In the genomic region with DNA sequence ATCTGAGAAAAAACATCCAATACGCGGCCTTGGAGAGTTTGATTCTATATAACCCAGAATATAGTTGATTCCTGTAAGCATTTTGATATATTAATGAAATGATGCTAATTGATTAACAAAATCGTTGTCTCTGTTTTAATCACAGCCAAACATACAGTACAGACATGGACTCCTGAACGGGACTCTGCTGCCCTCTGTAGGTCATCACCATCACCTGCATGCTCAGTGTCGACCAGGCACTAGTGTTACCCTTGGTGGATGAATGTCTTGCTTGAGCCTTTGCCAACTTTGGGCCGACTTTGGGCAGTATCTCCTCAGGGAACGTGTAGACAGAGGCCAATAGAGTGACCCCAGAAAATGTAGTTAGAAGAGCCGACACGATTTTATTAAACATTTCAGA, we compare ENCODE assay signal across 9 mouse cellular contexts. TPM values are rescaled to one million over a fixed set of nuclear protein-coding genes. Genes with fewer than 3 reads are reported as not detected.
DNase-seq lines count a peak whose midpoint lies in the region; ATAC-seq and TF ChIP-seq lines count a peak whose summit lies in the region.
"Had no signal": no experiment of that assay in that cellular context is flagged by ENCODE, and none has a peak within 500 bp of the region (broad histone marks: within the 10 kb centered on the region; RNA-seq: fewer than 3 reads in every experiment).

No protein-coding gene starts in this region.

- ATAC-seq in forebrain, postnatal 0 days, result no peak

- no peak overlapping the region for H3K4me2 ChIP-seq in forebrain, postnatal 0 days (ENCODE audit: low read depth)

- H3K36me3 ChIP-seq in forebrain, postnatal 0 days (ENCODE audit: insufficient read depth), result no peaks in the 10 kb centered on the region

- no peak overlapping the region for H3K9ac ChIP-seq in forebrain, postnatal 0 days

- no peak overlapping the region for H3K27ac ChIP-seq in forebrain, postnatal 0 days (ENCODE audit: low read depth, low read length)

- no peaks in the 10 kb centered on the region for H3K9me3 ChIP-seq in forebrain, postnatal 0 days (ENCODE audit: low read length)

- TF ChIP-seq CTCF in brain, embryonic 14.5 days (IDR thresholded peaks at IDR 0.05; ENCODE audit: borderline replicate concordance, extremely low read depth, insufficient read depth, insufficient read length), result peak; percentile 66
- TF ChIP-seq CTCF in forebrain, postnatal 0 days (IDR thresholded peaks at IDR 0.05; ENCODE audit: low read depth), result peak; percentile 55

- H3K4me1 ChIP-seq in forebrain, postnatal 0 days (ENCODE audit: insufficient read depth), result no peaks in the 10 kb centered on the region

- WGBS in forebrain, postnatal 0 days, result 59% methylated on average over 9 of the region's 9 CpGs

- no peak for TF ChIP-seq POLR2A in brain, embryonic 14.5 days (IDR thresholded peaks at IDR 0.05; ENCODE audit: borderline replicate concordance, extremely low read depth, insufficient read depth, insufficient read length, poor library complexity, severe bottlenecking)

- H3K27me3 ChIP-seq in forebrain, postnatal 0 days (ENCODE audit: insufficient read depth, low read length), result no peaks in the 10 kb centered on the region

- H3K4me3 ChIP-seq in forebrain, postnatal 0 days (ENCODE audit: low read depth, low read length), result no peak overlapping the region

- peak; percentile 35 for DNase-seq in layer of hippocampus, adult 11-12 months (ENCODE audit: low spot score)
- no peak for DNase-seq in layer of hippocampus, adult 9-10 months (ENCODE audit: low spot score)
- peak; percentile 33 for DNase-seq in NIH3T3 (ENCODE audit: low read depth)
- peak; percentile 46 for DNase-seq in brain, embryonic 14.5 days (ENCODE audit: low read depth)
- DNase-seq in forebrain, postnatal 0 days, result no peak
- DNase-seq in layer of hippocampus, postnatal 10 days (ENCODE audit: low spot score in 2 of 2), result peak; percentile 31 to 48
- DNase-seq in retina, embryonic 14.5 days (ENCODE audit: low spot score), result peak; percentile 59
- DNase-seq in T-cell, adult 2 months (ENCODE audit: low spot score), result no peak

RNA-seq across cellular contexts. Expression of gene Krtap7-1, which starts 9.5 kb away (rescaled TPM):
- polyA plus RNA-seq in brain, embryonic 14.5 days (2012; rRNA removed), result 0.21 and 0.71 TPM in 2 replicates
- total RNA-seq in forebrain, postnatal 0 days (2014; rRNA removed), result 1.00 and 1.2 TPM in 2 replicates
- 0.27 TPM in 1 of 2 replicates, not detected in the other for polyA plus RNA-seq in forebrain, postnatal 0 days (2015; fragmentation: Nextera tagmentation; extraction: Ambion mirVana)
- total RNA-seq in layer of hippocampus, postnatal 10 days (2021), result not detected
- total RNA-seq: left cerebral cortex, postnatal 25 days had no signal

RNA-seq across cellular contexts. Expression of gene Krtap8-1, which starts 29.9 kb away (rescaled TPM):
- polyA plus RNA-seq in brain, embryonic 14.5 days (2012; rRNA removed), result not detected in 2 replicates
- total RNA-seq in forebrain, postnatal 0 days (2014; rRNA removed), result not detected in 2 replicates
- not detected in 2 replicates for polyA plus RNA-seq in forebrain, postnatal 0 days (2015; fragmentation: Nextera tagmentation; extraction: Ambion mirVana)
- not detected for total RNA-seq in layer of hippocampus, postnatal 10 days (2021)
- total RNA-seq: left cerebral cortex, postnatal 25 days had no signal

RNA-seq across cellular contexts. Expression of gene Krtap11-1, which starts 53.3 kb away (rescaled TPM):
- not detected in 2 replicates for polyA plus RNA-seq in brain, embryonic 14.5 days (2012; rRNA removed)
- total RNA-seq in forebrain, postnatal 0 days (2014; rRNA removed), result not detected in 2 replicates
- polyA plus RNA-seq in forebrain, postnatal 0 days (2015; fragmentation: Nextera tagmentation; extraction: Ambion mirVana), result not detected in 2 replicates
- total RNA-seq in layer of hippocampus, postnatal 10 days (2021), result not detected
- total RNA-seq: left cerebral cortex, postnatal 25 days had no signal

Comparison
In these comparisons a context has a peak if more than half of its experiments do, and no peak if none do; other contexts are left out.
1. DNase-seq: peak in layer of hippocampus, adult 11-12 months (single experiment), NIH3T3 (single experiment), brain, embryonic 14.5 days (single experiment), layer of hippocampus, postnatal 10 days (2 of 2) and retina, embryonic 14.5 days (single experiment); none in layer of hippocampus, adult 9-10 months (single experiment), forebrain, postnatal 0 days (single experiment) and T-cell, adult 2 months (single experiment).